Mouse (Mus musculus): ENCODE measurements around the gene Sp7. TPM values are rescaled to one million over a fixed set of nuclear protein-coding genes. Genes with fewer than 3 reads are reported as not detected.

Sp7 gene
- 1.2 and 1.3 TPM in 2 replicates for polyA plus RNA-seq (2015; fragmentation: Nextera tagmentation; extraction: Ambion mirVana)

GRCm38 (mm10) chr15:102366733-102367344 is at the start of gene Sp7:
TSS of gene Sp7 (minus strand) at chr15:102367182.
- Histone ChIP-seq H3K9ac (replicated peaks; ENCODE audit: low read length) (peak within 1 kb of the TSS; percentile 63), H3K9me3 (ENCODE audit: low read length) (no peaks in the 10 kb centered on the region), H3K4me1 (ENCODE audit: insufficient read depth, low read length) (peaks cover 36% of the 10 kb centered on the region), H3K36me3 (ENCODE audit: insufficient read depth, low read length) (no peaks in the 10 kb centered on the region), H3K4me3 (ENCODE audit: low read length) (peak within 1 kb of the TSS; percentile 35), H3K27ac (ENCODE audit: low read length) (no peak within 1 kb of the TSS; the same call in 1 of the 2 replicates), H3K27me3 (ENCODE audit: insufficient read depth, low read length) (peaks cover 6% of the 10 kb centered on the region), H3K4me2 (replicated peaks; ENCODE audit: low read depth, low read length) (peak within 1 kb of the TSS; percentile 51)
- 9% methylated on average over 15 of the region's 15 CpGs for WGBS
- no peak for ATAC-seq (ENCODE audit: low FRiP score, low TSS enrichment)

GRCm38 (mm10) chr15:102413687-102414086 is 46.7 kb upstream of the Sp7 start:
- peaks cover 49% of the 10 kb centered on the region for H3K36me3 ChIP-seq (ENCODE audit: insufficient read depth, low read length)
- no peaks in the 10 kb centered on the region for H3K27me3 ChIP-seq (ENCODE audit: insufficient read depth, low read length)
- no peak overlapping the region for H3K9ac ChIP-seq (replicated peaks; ENCODE audit: low read length)
- H3K27ac ChIP-seq (ENCODE audit: low read length): no peak overlapping the region
- no peak for ATAC-seq (ENCODE audit: low FRiP score, low TSS enrichment)
- peaks cover 27% of the 10 kb centered on the region for H3K4me1 ChIP-seq (ENCODE audit: insufficient read depth, low read length)
- no peaks in the 10 kb centered on the region for H3K9me3 ChIP-seq (ENCODE audit: low read length)
- H3K4me3 ChIP-seq (ENCODE audit: low read length): no peak overlapping the region
- H3K4me2 ChIP-seq (replicated peaks; ENCODE audit: low read depth, low read length): no peak overlapping the region

DNA sequence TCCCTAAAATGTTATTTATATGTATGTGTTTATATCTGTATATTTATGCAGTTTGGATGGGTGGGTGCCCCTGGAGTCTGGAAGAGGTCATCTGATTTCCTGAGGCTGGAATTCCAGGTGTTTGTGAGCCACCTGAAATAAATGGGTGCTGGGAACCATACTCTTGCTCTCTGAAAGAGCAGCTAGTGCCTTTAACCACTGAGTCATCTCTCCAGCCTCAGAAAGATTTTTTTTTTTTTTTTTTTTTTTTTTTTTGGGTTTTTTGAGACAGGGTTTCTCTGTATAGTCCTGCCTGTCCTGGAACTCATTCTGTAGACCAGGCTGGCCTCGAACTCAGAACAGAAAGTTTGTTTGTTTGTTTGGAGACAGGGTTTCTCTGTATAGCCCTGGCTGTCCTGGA is 44.1 kb upstream of the Sp7 start:
- Histone ChIP-seq H3K9me3 (ENCODE audit: low read length) (no peaks in the 10 kb centered on the region), H3K27me3 (ENCODE audit: insufficient read depth, low read length) (no peaks in the 10 kb centered on the region), H3K27ac (ENCODE audit: low read length) (no peak overlapping the region), H3K9ac (replicated peaks; ENCODE audit: low read length) (no peak overlapping the region), H3K36me3 (ENCODE audit: insufficient read depth, low read length) (peaks cover 55% of the 10 kb centered on the region), H3K4me3 (ENCODE audit: low read length) (no peak overlapping the region), H3K4me2 (replicated peaks; ENCODE audit: low read depth, low read length) (0 out of 2 replicates have a peak overlapping the region, but pooled peaks have one; percentile 30), H3K4me1 (ENCODE audit: insufficient read depth, low read length) (peaks cover 42% of the 10 kb centered on the region)
- no peak for ATAC-seq (ENCODE audit: low FRiP score, low TSS enrichment)
- 91% methylated on average over 1 of the region's 1 CpGs for WGBS

DNA sequence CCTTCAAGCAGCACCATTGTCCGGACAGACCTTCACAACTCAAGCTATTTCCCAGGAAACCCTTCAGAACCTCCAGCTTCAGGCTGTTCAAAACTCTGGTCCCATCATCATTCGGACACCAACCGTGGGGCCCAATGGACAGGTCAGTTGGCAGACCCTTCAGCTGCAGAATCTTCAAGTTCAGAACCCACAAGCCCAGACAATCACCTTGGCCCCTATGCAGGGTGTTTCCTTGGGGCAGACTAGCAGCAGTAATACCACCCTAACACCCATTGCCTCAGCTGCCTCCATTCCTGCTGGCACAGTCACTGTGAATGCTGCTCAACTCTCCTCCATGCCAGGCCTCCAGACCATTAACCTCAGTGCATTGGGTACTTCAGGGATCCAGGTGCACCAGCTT is 42.3 kb upstream of the Sp7 start:
- Histone ChIP-seq H3K9me3 (ENCODE audit: low read length) (no peaks in the 10 kb centered on the region), H3K36me3 (ENCODE audit: insufficient read depth, low read length) (peaks cover 52% of the 10 kb centered on the region)
- 96% methylated on average over 3 of the region's 3 CpGs for WGBS

DNA sequence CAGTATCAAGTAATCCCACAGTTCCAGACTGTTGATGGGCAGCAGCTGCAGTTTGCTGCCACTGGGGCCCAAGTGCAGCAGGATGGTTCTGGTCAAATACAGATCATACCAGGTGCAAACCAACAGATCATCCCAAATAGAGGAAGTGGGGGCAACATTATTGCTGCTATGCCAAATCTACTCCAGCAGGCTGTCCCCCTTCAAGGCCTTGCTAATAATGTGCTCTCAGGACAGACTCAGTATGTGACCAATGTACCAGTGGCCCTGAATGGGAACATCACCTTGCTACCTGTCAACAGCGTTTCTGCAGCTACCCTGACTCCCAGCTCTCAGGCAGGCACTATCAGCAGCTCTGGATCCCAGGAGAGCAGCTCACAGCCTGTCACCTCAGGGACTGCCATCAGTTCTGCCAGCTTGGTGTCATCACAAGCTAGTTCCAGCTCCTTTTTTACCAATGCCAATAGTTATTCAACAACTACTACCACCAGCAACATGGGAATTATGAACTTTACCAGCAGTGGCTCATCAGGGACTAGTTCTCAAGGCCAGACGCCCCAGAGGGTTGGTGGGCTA is 41.7 kb upstream of the Sp7 start:
- Histone ChIP-seq H3K27ac (ENCODE audit: low read length) (no peak overlapping the region), H3K9ac (replicated peaks; ENCODE audit: low read length) (no peak overlapping the region), H3K9me3 (ENCODE audit: low read length) (no peaks in the 10 kb centered on the region), H3K36me3 (ENCODE audit: insufficient read depth, low read length) (peaks cover 49% of the 10 kb centered on the region), H3K4me2 (replicated peaks; ENCODE audit: low read depth, low read length) (no peak overlapping the region), H3K4me1 (ENCODE audit: insufficient read depth, low read length) (peaks cover 46% of the 10 kb centered on the region), H3K27me3 (ENCODE audit: insufficient read depth, low read length) (no peaks in the 10 kb centered on the region), H3K4me3 (ENCODE audit: low read length) (no peak overlapping the region)
- no peak for ATAC-seq (ENCODE audit: low FRiP score, low TSS enrichment)
- 84% methylated on average over 2 of the region's 2 CpGs for WGBS

More for the DNA sequence above, 42.3 kb upstream of the Sp7 start:
- H3K4me2 ChIP-seq (replicated peaks; ENCODE audit: low read depth, low read length): no peak overlapping the region
- H3K4me3 ChIP-seq (ENCODE audit: low read length): no peak overlapping the region
- ATAC-seq (ENCODE audit: low FRiP score, low TSS enrichment): no peak
- peaks cover 46% of the 10 kb centered on the region for H3K4me1 ChIP-seq (ENCODE audit: insufficient read depth, low read length)
- no peaks in the 10 kb centered on the region for H3K27me3 ChIP-seq (ENCODE audit: insufficient read depth, low read length)
- H3K9ac ChIP-seq (replicated peaks; ENCODE audit: low read length): no peak overlapping the region
- no peak overlapping the region for H3K27ac ChIP-seq (ENCODE audit: low read length)

- Histone ChIP-seq H3K4me1 (ENCODE audit: insufficient read depth, low read length) (peaks cover 46% of the 10 kb centered on the region), H3K27ac (ENCODE audit: low read length) (no peak overlapping the region), H3K4me3 (ENCODE audit: low read length) (no peak overlapping the region), H3K36me3 (ENCODE audit: insufficient read depth, low read length) (peaks cover 44% of the 10 kb centered on the region), H3K9me3 (ENCODE audit: low read length) (no peaks in the 10 kb centered on the region), H3K4me2 (replicated peaks; ENCODE audit: low read depth, low read length) (no peak overlapping the region), H3K27me3 (ENCODE audit: insufficient read depth, low read length) (no peaks in the 10 kb centered on the region), H3K9ac (replicated peaks; ENCODE audit: low read length) (no peak overlapping the region)
- WGBS: 93% methylated on average over 10 of the region's 10 CpGs
- no peak for ATAC-seq (ENCODE audit: low FRiP score, low TSS enrichment)
Measured at GRCm38 (mm10) chr15:102407681-102408557, 40.9 kb upstream of the Sp7 start.

DNA sequence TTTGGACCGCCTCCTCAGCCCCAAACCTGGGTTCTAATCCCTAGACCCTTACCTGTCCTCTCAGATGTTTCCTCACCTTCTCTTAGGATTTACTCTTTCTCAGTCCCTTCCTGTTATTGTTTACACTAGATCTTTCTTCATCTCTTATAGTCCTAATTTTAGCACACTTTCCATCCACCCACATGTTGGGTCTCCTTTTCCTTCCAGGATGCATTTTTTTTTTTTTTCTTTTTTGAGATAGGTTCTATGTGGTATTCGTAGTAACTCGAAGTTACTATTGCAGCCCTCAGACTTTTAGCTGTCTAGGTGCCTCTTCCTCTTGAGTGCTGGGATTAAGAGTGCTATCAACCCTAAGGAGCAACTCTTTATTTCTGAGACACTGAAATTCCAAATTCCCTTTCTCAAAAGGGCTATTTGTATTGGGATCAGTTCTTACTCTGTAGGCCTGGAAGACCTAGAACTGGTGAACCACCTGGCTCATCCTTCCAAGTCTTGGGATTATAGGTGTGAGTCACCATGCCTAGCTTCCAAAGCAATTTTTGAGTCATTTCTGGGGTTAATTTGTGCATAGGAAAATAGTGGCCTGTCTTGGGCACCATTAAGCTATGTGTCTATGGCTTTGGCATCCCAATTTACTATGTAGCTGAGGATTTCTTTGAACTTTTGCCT is 40.1 kb upstream of the Sp7 start:
- 13% methylated on average over 3 of the region's 3 CpGs for WGBS
- H3K9ac ChIP-seq (replicated peaks; ENCODE audit: low read length): peak overlapping the region; percentile 98
- no peak for ATAC-seq (ENCODE audit: low FRiP score, low TSS enrichment)

DNA sequence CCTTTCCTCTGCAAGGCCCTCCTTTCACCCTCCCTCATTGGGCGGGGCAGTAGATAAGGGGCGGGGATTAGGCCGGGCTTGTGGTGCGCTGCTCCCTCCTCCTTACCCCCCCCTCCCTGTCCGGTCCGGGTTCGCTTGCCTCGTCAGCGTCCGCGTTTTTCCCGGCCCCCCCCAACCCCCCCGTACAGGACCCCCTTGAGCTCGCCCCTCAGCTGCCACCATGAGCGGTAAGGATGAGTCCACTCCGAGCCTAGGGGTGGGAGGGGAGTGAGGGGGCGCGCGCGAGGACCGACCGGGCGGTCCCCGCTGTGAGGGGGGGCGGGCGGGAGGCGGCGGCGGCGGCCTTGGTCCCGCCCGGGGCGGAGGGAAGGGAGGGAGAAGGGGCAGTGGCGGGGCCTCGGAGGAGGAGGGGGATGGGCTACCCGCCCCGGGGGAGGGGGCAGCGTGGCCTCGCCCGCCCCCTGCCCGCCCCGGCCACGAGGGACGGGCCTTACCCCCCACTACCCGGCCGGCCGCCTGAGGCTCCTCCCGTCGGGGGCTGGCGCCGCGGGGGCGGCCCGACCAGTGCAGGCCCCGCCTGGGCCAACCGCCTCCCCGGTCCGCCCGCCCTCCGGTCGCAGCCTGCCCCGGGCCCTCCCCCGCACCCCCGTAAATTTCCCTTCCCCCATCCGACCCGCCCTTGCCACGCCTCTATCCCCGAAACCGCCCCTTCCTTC is 39.4 kb upstream of the Sp7 start:
- H3K9me3 ChIP-seq (ENCODE audit: low read length): no peaks in the 10 kb centered on the region
- peak overlapping the region; percentile 51 for H3K4me2 ChIP-seq (replicated peaks; ENCODE audit: low read depth, low read length)
- H3K27me3 ChIP-seq (ENCODE audit: insufficient read depth, low read length): no peaks in the 10 kb centered on the region

More for the DNA sequence above, 40.1 kb upstream of the Sp7 start:
- no peaks in the 10 kb centered on the region for H3K27me3 ChIP-seq (ENCODE audit: insufficient read depth, low read length)
- H3K4me3 ChIP-seq (ENCODE audit: low read length): peak overlapping the region; percentile 75
- H3K4me1 ChIP-seq (ENCODE audit: insufficient read depth, low read length): peaks cover 45% of the 10 kb centered on the region
- H3K4me2 ChIP-seq (replicated peaks; ENCODE audit: low read depth, low read length): peak overlapping the region; percentile 51
- peaks cover 36% of the 10 kb centered on the region for H3K36me3 ChIP-seq (ENCODE audit: insufficient read depth, low read length)
- no peaks in the 10 kb centered on the region for H3K9me3 ChIP-seq (ENCODE audit: low read length)
- H3K27ac ChIP-seq (ENCODE audit: low read length): peak overlapping the region; percentile 100

More for the DNA sequence above, 39.4 kb upstream of the Sp7 start:
- Histone ChIP-seq H3K9ac (replicated peaks; ENCODE audit: low read length) (peak overlapping the region; percentile 98), H3K27ac (ENCODE audit: low read length) (peak overlapping the region; percentile 100), H3K4me1 (ENCODE audit: insufficient read depth, low read length) (peaks cover 40% of the 10 kb centered on the region), H3K4me3 (ENCODE audit: low read length) (peak overlapping the region; percentile 75), H3K36me3 (ENCODE audit: insufficient read depth, low read length) (peaks cover 32% of the 10 kb centered on the region)
- ATAC-seq (ENCODE audit: low FRiP score, low TSS enrichment): peak; percentile 35
- under 1% methylated on average over 31 of the region's 69 CpGs for WGBS
